Mouse (Mus musculus): ENCODE data around the gene Irx5. TPM values are rescaled to one million over a fixed set of nuclear protein-coding genes. Genes with fewer than 3 reads are reported as not detected.

Gene Irx5
- not detected for polyA plus RNA-seq (2017; shearing (Covaris generic))

- no peak for ATAC-seq
Observed at GRCm38 (mm10) chr8:92357398-92357981, at the start of gene Irx5. Gene Irx5, plus strand, starts transcription at chr8:92357625.

- no peak for ATAC-seq
Observed at GRCm38 (mm10) chr8:92312178-92312577, 45.2 kb upstream of the Irx5 start.

GRCm38 (mm10) chr8:92313707-92314106 is 43.7 kb upstream of the Irx5 start:
- no peak for ATAC-seq

GRCm38 (mm10) chr8:92323751-92324150 is 33.7 kb upstream of the Irx5 start:
- ATAC-seq, result no peak

- no peak for ATAC-seq
Observed at GRCm38 (mm10) chr8:92327176-92327575, 30.2 kb upstream of the Irx5 start.

- peak; percentile 92 for ATAC-seq
Observed at GRCm38 (mm10) chr8:92329273-92329672, 28.2 kb upstream of the Irx5 start.

DNA sequence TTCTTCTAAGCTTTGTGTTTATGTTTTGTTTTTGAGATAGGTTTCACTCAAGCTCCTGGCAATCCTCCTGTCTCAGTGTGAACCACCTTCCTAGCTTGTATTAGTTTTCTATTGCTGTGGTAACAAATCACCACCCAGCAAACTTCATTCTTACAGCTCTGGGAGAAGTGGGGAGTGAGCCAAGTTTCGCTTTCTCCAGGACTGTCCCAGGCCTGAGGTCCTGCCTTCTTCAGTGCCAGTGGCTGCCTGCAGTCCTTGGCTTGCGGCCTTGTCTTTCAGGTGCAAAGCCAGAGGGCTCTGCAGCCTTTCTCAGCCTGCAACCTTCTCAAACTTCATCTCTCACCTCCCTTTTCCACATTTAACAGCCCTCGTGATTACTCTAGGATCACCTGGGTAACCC is 25.6 kb upstream of the Irx5 start:
- ATAC-seq, result no peak

- no peak for ATAC-seq
Observed at GRCm38 (mm10) chr8:92333406-92333805, 24.0 kb upstream of the Irx5 start.

- no peak for ATAC-seq
Observed at GRCm38 (mm10) chr8:92335079-92335478, 22.3 kb upstream of the Irx5 start.

- no peak for ATAC-seq
Observed at GRCm38 (mm10) chr8:92336041-92336440, 21.4 kb upstream of the Irx5 start.

- no peak for ATAC-seq
Observed at GRCm38 (mm10) chr8:92343544-92343943, 13.9 kb upstream of the Irx5 start.

DNA sequence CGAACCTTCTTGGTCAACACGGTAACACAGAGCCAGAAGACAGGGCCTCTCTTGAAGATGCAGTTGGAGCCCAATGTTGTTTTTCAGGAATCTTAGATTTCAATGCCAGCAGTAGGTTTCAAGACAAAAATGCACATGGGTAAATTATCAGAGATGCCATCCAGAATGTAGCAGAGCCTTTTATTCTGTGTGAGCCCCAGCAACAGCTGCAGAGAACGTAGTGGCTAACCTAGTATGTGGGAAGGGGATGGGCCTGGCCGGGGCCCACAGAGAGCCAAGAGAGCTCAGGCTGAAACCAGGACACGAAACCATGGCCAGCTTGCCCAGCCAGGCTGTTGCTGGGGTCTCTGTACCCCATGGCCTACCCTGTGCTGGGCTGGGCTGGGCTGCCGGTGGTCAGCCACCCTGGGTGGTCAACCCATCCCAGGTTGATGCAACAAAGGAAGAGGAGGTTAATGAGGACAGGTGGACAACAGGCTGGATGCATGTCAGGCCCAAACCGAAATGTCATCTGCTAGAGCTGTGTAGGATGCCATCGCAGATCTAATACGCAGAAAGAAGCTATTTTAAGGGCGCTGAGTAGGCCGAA is 7.4 kb upstream of the Irx5 start:
- no peak for ATAC-seq

GRCm38 (mm10) chr8:92353405-92353804 is 4.0 kb upstream of the Irx5 start:
- no peak for ATAC-seq

GRCm38 (mm10) chr8:92354536-92355482 is 2.6 kb upstream of the Irx5 start:
- no peak for ATAC-seq

DNA sequence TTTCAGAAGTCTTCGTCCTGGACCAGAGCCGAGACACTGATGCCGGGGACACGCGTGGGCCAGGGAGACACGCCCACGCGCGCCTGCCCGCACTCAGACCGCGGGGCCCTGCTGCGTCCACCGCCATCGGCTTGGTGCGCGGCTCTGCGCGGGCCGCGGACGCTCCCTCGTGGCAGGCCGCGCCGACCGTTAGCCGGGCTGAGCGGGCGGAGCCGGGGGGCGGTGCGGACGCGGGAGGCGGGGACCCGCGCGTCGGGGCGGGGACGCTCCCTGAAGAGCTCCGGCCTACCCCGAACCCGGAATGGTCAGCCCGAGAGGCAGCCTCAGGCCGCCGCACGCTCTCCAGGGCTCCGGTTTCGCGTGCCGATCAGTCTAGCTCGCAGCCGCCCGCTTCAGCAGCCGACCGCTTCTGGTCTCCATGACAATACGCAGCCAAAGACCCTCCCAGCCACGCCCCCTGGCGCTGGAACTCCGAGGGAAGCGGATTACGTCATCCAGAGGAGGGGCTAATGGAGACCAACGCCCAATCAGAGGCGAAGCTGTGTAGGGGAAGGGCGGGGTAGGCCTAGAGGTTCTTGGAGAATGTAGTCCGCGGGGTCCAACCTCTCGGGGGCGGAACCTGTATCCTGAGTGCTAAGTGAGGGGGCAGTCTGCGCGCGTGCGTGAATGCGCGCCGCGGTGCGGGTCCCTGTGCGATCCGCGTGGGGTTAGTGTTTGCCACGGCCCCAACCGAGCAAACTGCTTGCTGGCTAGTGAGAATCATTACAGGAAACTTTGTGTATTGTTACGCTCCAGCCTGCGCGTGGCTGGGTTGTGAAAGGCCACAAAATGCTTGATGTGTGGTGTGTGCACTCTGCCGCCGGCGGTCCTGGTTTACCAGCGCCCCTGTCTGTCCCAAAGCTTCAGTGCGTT is 1.5 kb upstream of the Irx5 start:
- peak; percentile 95 for ATAC-seq

GRCm38 (mm10) chr8:92356613-92357375 is 631 bp upstream of the Irx5 start:
- no peak for ATAC-seq

- no peak for ATAC-seq
Observed at GRCm38 (mm10) chr8:92358141-92358999, 945 bp downstream of the Irx5 start.

- ATAC-seq, result no peak
Observed at GRCm38 (mm10) chr8:92359000-92359832, 1.8 kb downstream of the Irx5 start.

- ATAC-seq, result no peak
Observed at GRCm38 (mm10) chr8:92359833-92360082, 2.3 kb downstream of the Irx5 start.

All from inflammation-experienced regulatory T-cells, adult 6 months (primary cell).